Mouse (Mus musculus) ES-E14 (cell line): ENCODE measurements around the gene Gcn1l1. TPM values are rescaled to one million over a fixed set of nuclear protein-coding genes. Genes with fewer than 3 reads are reported as not detected.
A peak's percentile ranks its signal among the peaks of the same experiment; 100 is the strongest.

Experiments
- DNase-seq: peaks from one replicate; pipeline ENCODE4 v3.0.0-alpha.2; 2013; ENCODE audit warnings: low read depth, low spot score
- H3K27ac ChIP-seq: 2 replicates; pipeline ENCODE4 v1.5.1; 2012; ENCODE audit warnings: low read depth, mild to moderate bottlenecking, low read length, moderate library complexity, mixed read lengths; ENCODE audit not compliant: poor library complexity, insufficient read depth, severe bottlenecking
- H3K36me3 ChIP-seq: 2 replicates; pipeline ENCODE4 v1.6.1; 2012; ENCODE audit warnings: mild to moderate bottlenecking, low read length, moderate library complexity, mixed read lengths; ENCODE audit not compliant: control insufficient read depth, poor library complexity, insufficient read depth, severe bottlenecking
- H3K4me1 ChIP-seq, 2 experiments: fragments of 150-350 bp in 1 of 2; sonication (generic) in 1 of 2; 2 replicates each; pipeline ENCODE4 v1.6.1; 2012; ENCODE audit warnings: low read length in 2 of 2, mild to moderate bottlenecking in 1 of 2, mixed read lengths in 1 of 2; ENCODE audit not compliant: control insufficient read depth in 2 of 2, insufficient read depth in 2 of 2, poor library complexity in 1 of 2
- H3K4me3 ChIP-seq, 2 experiments: fragments of 150-350 bp in 1 of 2; sonication (generic) in 1 of 2; 2 replicates each; pipeline ENCODE4 v1.5.1; 2012; ENCODE audit warnings: low read length in 2 of 2, low read depth in 1 of 2, mild to moderate bottlenecking in 1 of 2, mixed read lengths in 1 of 2; ENCODE audit not compliant: insufficient read depth in 1 of 2, poor library complexity in 1 of 2, severe bottlenecking in 1 of 2
- H3K9ac ChIP-seq: 2 replicates; pipeline ENCODE4 v1.6.1; 2012; ENCODE audit warnings: low read depth, mild to moderate bottlenecking, low read length, mixed read lengths; ENCODE audit not compliant: poor library complexity, insufficient read depth, severe bottlenecking
- H3K9me3 ChIP-seq: fragments of 150-350 bp; sonication (generic); 2 replicates; pipeline ENCODE4 v1.6.1; 2012; ENCODE audit warnings: low read depth, mild to moderate bottlenecking, low read length; ENCODE audit not compliant: control insufficient read depth, insufficient read depth
- CHD2 ChIP-seq: IDR thresholded peaks from 2 replicates; pipeline ENCODE4 v1.6.1; 2014; ENCODE audit warnings: mild to moderate bottlenecking, low read depth, low read length, inconsistent platforms
- HCFC1 ChIP-seq: IDR thresholded peaks from 2 replicates; pipeline ENCODE4 v1.6.1; 2012; ENCODE audit warnings: low read length, inconsistent platforms, borderline replicate concordance; ENCODE audit not compliant: insufficient read depth
- MAFK ChIP-seq: IDR thresholded peaks from 2 replicates; pipeline ENCODE4 v1.6.1; 2014; ENCODE audit warnings: mild to moderate bottlenecking, low read depth, low read length, inconsistent platforms; ENCODE audit not compliant: insufficient read depth
- ZC3H11A ChIP-seq: IDR thresholded peaks from 2 replicates; pipeline ENCODE4 v1.6.1; 2012; ENCODE audit warnings: low read depth, mild to moderate bottlenecking, inconsistent platforms, low read length, borderline replicate concordance
- ZNF384 ChIP-seq: IDR thresholded peaks from 2 replicates; pipeline ENCODE4 v1.6.1; 2012; ENCODE audit warnings: low read depth, low read length, inconsistent platforms
- in situ Hi-C, 2 experiments: fragments of 600-800 bp; cut with MboI; formaldehyde crosslinking; loops; one replicate each; pipeline ENCODE4 v1.15.1; 2025; ENCODE audit warnings: low sequenced_read_pairs in 2 of 2, inconsistent platforms in 1 of 2; ENCODE audit not compliant: unreplicated experiment in 2 of 2
- total RNA-seq: library from RNA; depleted of rRNA; stranded (reverse); fragments of 300-350 nt; gene quantifications from 2 replicates; pipeline ENCODE4 v1.2.3, GENCODE M21; 2012

Gcn1l1 gene
- total RNA-seq, 1 experiment, result 112 TPM

- no peak overlapping the region for H3K27ac ChIP-seq
- peaks cover 0 to 4% of the 10 kb centered on the region in 2 experiments; a peak in 1 of 4 replicates for H3K4me1 ChIP-seq
- in situ Hi-C loops, result no loop called here
- no peak overlapping the region for H3K9ac ChIP-seq
- no peaks in the 10 kb centered on the region for H3K9me3 ChIP-seq
- H3K36me3 ChIP-seq, result peaks cover 84% of the 10 kb centered on the region
- TF ChIP-seq MAFK (no peak), HCFC1 (no peak), ZNF384 (no peak)
- no peak overlapping the region for H3K4me3 ChIP-seq
- no peak for DNase-seq
These were observed 48.3 kb downstream of the Gcn1l1 start for GRCm38 (mm10) chr5:115613332-115613731.

DNA sequence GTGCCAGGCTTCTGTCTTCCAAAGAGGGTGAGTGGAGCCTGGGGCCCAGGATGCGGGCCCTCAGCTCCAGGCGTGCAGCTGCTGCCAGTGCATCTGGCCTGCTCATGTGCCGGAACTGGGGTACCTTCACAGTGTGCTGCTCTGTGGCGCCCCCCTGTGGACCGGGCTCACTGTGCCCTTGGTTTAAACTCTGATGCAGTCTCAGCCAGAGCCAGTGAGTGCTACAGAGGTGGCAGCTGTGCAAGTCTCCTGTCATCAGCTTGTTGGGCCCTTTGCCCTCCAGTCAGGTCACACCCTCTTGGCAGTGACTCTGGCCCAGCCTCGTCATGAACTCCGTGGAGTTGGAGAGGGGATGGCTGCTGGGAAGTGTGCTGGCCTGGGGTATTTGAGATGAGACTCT, 49.9 kb downstream of the Gcn1l1 start:
- H3K9ac ChIP-seq, result no peak overlapping the region
- peak; percentile 54 for DNase-seq
- no peak overlapping the region for H3K27ac ChIP-seq
- in situ Hi-C loops, result no loop called here
- H3K4me3 ChIP-seq, result no peak overlapping the region
- TF ChIP-seq CHD2 (no peak), MAFK (no peak), ZNF384 (no peak), ZC3H11A (no peak), HCFC1 (no peak)
- peaks cover 0 to 11% of the 10 kb centered on the region in 2 experiments; a peak in 1 of 4 replicates for H3K4me1 ChIP-seq
- no peaks in the 10 kb centered on the region for H3K9me3 ChIP-seq
- H3K36me3 ChIP-seq, result peaks cover 85% of the 10 kb centered on the region

DNA sequence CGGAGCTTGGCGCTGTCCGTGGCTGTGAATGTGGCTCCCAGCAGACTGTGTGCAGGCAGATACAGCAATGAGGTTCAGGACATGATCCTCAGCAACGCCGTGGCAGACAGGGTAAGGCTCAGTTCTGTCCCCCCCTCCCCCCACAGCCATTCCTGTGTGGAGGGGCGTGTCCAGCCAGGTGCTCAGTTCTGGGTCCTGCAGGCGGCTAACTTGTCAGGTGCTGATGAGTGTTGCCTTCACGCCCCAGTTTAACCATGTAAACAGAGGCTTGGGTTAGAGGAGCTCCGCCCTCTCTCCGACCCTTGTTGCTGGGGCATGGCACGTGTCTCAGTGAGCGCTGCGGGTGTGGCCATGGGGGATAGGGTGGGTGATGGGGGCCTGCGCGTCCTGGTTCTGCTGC, 54.6 kb downstream of the Gcn1l1 start:
- in situ Hi-C loops, result no loop called here
- H3K9ac ChIP-seq, result no peak overlapping the region
- H3K4me3 ChIP-seq, result no peak overlapping the region
- peaks cover 0 to 9% of the 10 kb centered on the region in 2 experiments; a peak in 1 of 4 replicates for H3K4me1 ChIP-seq
- DNase-seq, result no peak
- TF ChIP-seq CHD2, result no peak
- TF ChIP-seq HCFC1, result no peak
- no peak for TF ChIP-seq ZNF384
- TF ChIP-seq ZC3H11A, result no peak
- TF ChIP-seq MAFK, result no peak
- no peak overlapping the region for H3K27ac ChIP-seq
- H3K9me3 ChIP-seq, result no peaks in the 10 kb centered on the region
- H3K36me3 ChIP-seq, result peaks cover 59% of the 10 kb centered on the region

GRCm38 (mm10) chr5:115622686-115623085, 57.6 kb downstream of the Gcn1l1 start:
- Histone ChIP-seq H3K4me3 (no peak overlapping the region), H3K4me1 (peaks cover 0 to 9% of the 10 kb centered on the region in 2 experiments; a peak in 1 of 4 replicates), H3K9ac (no peak overlapping the region), H3K27ac (no peak overlapping the region), H3K9me3 (no peaks in the 10 kb centered on the region), H3K36me3 (peaks cover 34% of the 10 kb centered on the region)
- TF ChIP-seq CHD2 (no peak), ZC3H11A (no peak), MAFK (no peak), ZNF384 (no peak), HCFC1 (no peak)
- in situ Hi-C loops, result no loop called here
- DNase-seq, result no peak

GRCm38 (mm10) chr5:115623694-115624440, 58.8 kb downstream of the Gcn1l1 start:
- Histone ChIP-seq H3K4me3 (no peak overlapping the region), H3K4me1 (peaks cover 0 to 8% of the 10 kb centered on the region in 2 experiments; a peak in 1 of 4 replicates), H3K9ac (no peak overlapping the region), H3K9me3 (no peaks in the 10 kb centered on the region), H3K36me3 (peaks cover 28% of the 10 kb centered on the region), H3K27ac (no peak overlapping the region)
- in situ Hi-C loops, result no loop called here
- TF ChIP-seq CHD2 (no peak), ZC3H11A (no peak), MAFK (no peak), ZNF384 (no peak), HCFC1 (no peak)
- DNase-seq, result no peak
